Mouse (Mus musculus): ENCODE measurements at regions not wholly inside any gene's neighbourhood (a gene's known extent, or its start where the extent isn't known, plus 50 kb on each side); places are given as distances from the start of the nearest gene placed in this dataset.

- no peak for DNase-seq
These were observed 63.0 kb upstream of the Rreb1 start for GRCm38 (mm10) chr13:37715058-37715712.

GRCm38 (mm10) chr13:37715770-37716693 is 62.2 kb upstream of the Rreb1 start:
- DNase-seq, result no peak

- DNase-seq, result no peak
These were observed 60.4 kb upstream of the Rreb1 start for GRCm38 (mm10) chr13:37717793-37718192.

- DNase-seq, result no peak
These were observed 59.8 kb upstream of the Rreb1 start for GRCm38 (mm10) chr13:37718364-37718763.

Measured in gastrocnemius, postnatal 10 days (tissue).